Mouse (Mus musculus) forebrain, embryonic 14.5 days (tissue): ENCODE measurements around the gene Wdr78. TPM values are rescaled to one million over a fixed set of nuclear protein-coding genes. Genes with fewer than 3 reads are reported as not detected.

Experiments used
- ATAC-seq: fragments of 200-750 bp; cut with Nextera tagmentation; 2 replicates; pipeline ENCODE4 v1.8.0; 2017; ENCODE audit warnings: mild to moderate bottlenecking, moderate library complexity
- DNase-seq: peaks from one replicate; pipeline ENCODE4 v3.0.0-alpha.2; 2015; ENCODE audit warnings: low spot score
- H3K27ac ChIP-seq: fragments of 300-500 bp; sonication (generic); 2 replicates; pipeline ENCODE4 v1.5.1; 2014; ENCODE audit warnings: low read depth, mild to moderate bottlenecking, control low read depth, low read length, moderate library complexity
- H3K27me3 ChIP-seq: fragments of 300-500 bp; sonication (generic); replicated peaks from 2 replicates; pipeline ENCODE4 v1.6.1; 2014; ENCODE audit warnings: low read length, control low read depth, mixed read lengths; ENCODE audit not compliant: control insufficient read depth, insufficient read depth
- H3K36me3 ChIP-seq: fragments of 300-500 bp; sonication (generic); 2 replicates; pipeline ENCODE4 v1.6.1; 2014; ENCODE audit warnings: low read length, control low read depth; ENCODE audit not compliant: control insufficient read depth, insufficient read depth
- H3K4me1 ChIP-seq: fragments of 300-500 bp; sonication (generic); 2 replicates; pipeline ENCODE4 v1.6.1; 2014; ENCODE audit warnings: antibody characterized with exemption, low read length, control low read depth; ENCODE audit not compliant: control insufficient read depth, insufficient read depth
- H3K4me2 ChIP-seq: fragments of 300-500 bp; sonication (generic); 2 replicates; pipeline ENCODE4 v1.6.1; 2014; ENCODE audit warnings: mild to moderate bottlenecking, control low read depth, low read length
- H3K4me3 ChIP-seq: fragments of 300-500 bp; sonication (generic); 2 replicates; pipeline ENCODE4 v1.5.1; 2014; ENCODE audit warnings: low read depth, low read length, control low read depth
- H3K9ac ChIP-seq: fragments of 300-500 bp; sonication (generic); 2 replicates; pipeline ENCODE4 v1.6.1; 2014; ENCODE audit warnings: mild to moderate bottlenecking, low read length, control low read depth, moderate library complexity
- H3K9me3 ChIP-seq: fragments of 300-500 bp; sonication (generic); replicated peaks from 2 replicates; pipeline ENCODE4 v1.6.1; 2016; ENCODE audit warnings: low read length, control low read depth, mixed read lengths; ENCODE audit not compliant: control insufficient read depth
- WGBS: fragments of 180-500 bp; shearing (Covaris S2); extraction: QIAGEN DNeasy Blood & Tissue Kit; methylation state at CpG from one replicate; pipeline ENCODE4 v1.1.7; 2014; 5-methylcytosine and 5-hydroxymethylcytosine counted together
- polyA plus RNA-seq: library from polyadenylated mRNA; unstranded; fragments of >200 nt; fragmentation: Nextera tagmentation; extraction: Ambion mirVana; gene quantifications from 2 replicates; pipeline ENCODE4 v1.2.1, GENCODE M21; 2014

Wdr78 gene
- polyA plus RNA-seq, 1 experiment from 2014 or later: 3.4 TPM

DNA sequence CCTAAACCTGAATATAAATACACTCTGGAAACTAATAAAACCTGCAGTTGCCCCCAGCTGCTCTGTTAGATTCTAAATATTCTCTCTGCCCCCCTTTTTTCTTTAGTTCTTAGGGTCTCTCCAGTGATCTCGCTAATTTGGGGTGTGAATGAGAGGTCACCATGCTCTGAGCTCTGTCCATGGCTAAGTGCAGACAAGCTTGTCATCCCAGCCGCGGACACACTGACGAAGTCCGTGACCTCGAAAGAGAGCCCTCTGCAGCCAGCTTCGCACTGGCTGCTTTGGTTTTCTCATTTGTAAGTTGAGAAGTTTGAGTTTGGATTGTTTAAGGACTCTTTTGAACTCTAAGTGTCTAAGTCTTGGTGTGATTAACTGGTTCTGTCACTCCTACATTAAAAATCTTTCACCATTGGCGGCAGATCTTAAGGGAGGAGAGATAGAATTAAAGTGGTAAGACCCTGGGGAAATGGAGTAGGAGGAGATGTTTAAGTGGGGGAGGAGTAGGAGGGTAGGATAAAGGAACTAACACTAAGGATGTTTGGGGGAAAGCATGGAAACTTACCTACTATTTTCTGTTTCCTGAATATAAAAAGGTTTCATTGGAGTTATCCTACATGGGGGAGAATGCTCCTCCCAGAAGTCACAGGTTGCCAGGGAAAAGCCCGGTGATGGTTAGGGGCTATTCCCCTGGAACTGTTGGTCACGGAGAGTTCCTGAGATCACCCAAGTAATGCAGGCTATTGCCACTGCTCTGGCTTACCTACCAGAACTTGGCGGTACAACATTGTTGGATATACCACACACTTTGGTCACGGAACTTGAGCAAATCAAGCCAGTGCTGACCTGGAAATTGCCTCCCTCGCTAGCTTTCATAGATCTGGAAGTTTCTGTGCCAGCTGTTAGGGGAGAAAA lies 85.9 kb downstream of the Wdr78 start:
- DNase-seq (no peak), ATAC-seq (no peak)
- Histone ChIP-seq H3K4me3 (no peak overlapping the region), H3K9me3 (no peaks in the 10 kb centered on the region), H3K36me3 (no peaks in the 10 kb centered on the region), H3K27ac (no peak overlapping the region), H3K27me3 (no peaks in the 10 kb centered on the region), H3K4me1 (no peaks in the 10 kb centered on the region), H3K9ac (no peak overlapping the region), H3K4me2 (no peak overlapping the region)
- 84% methylated on average over 13 of the region's 13 CpGs for WGBS

GRCm38 (mm10) chr4:103027745-103028144 lies 86.6 kb downstream of the Wdr78 start:
- ATAC-seq: no peak
- WGBS: 88% methylated on average over 7 of the region's 7 CpGs
- no peaks in the 10 kb centered on the region for H3K27me3 ChIP-seq
- no peaks in the 10 kb centered on the region for H3K36me3 ChIP-seq
- H3K4me2 ChIP-seq: no peak overlapping the region
- H3K4me3 ChIP-seq: no peak overlapping the region
- no peak overlapping the region for H3K9ac ChIP-seq
- no peak overlapping the region for H3K27ac ChIP-seq
- H3K9me3 ChIP-seq: no peaks in the 10 kb centered on the region
- no peaks in the 10 kb centered on the region for H3K4me1 ChIP-seq
- DNase-seq: no peak

GRCm38 (mm10) chr4:103026621-103027020 lies 87.7 kb downstream of the Wdr78 start, which contains the start of gene Insl5:
Gene Insl5 (minus strand): TSS chr4:103026842.
- H3K4me1 ChIP-seq: no peaks in the 10 kb centered on the region
- DNase-seq (no peak), ATAC-seq (no peak)
- no peak within 1 kb of the TSS for H3K9ac ChIP-seq
- H3K27ac ChIP-seq: no peak within 1 kb of the TSS
- no peaks in the 10 kb centered on the region for H3K27me3 ChIP-seq
- H3K4me3 ChIP-seq: no peak within 1 kb of the TSS
- WGBS: 97% methylated on average over 4 of the region's 4 CpGs
- H3K9me3 ChIP-seq: no peaks in the 10 kb centered on the region
- no peak within 1 kb of the TSS for H3K4me2 ChIP-seq
- no peaks in the 10 kb centered on the region for H3K36me3 ChIP-seq

DNA sequence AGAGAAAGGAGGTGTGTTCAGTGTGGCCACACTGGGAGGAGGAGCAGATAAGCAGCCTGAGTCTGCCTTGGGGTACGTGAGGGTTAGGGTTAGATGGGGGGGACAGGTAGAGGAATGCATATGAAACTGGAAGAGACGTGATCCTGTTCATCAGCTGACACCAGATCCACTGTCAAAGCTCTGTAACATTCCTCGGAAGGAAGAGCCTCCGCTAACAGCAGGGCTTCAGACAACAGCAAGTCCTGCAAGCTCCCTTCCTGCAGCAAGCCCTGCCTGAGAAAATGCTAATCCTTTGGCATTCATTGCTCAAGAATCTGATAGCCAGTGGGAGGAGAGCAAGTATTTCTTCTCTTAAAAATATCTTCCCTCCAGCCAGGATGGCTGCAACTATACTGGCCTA lies 100.9 kb downstream of the Wdr78 start:
- 4% methylated on average over 4 of the region's 4 CpGs for WGBS
- Histone ChIP-seq H3K9me3 (no peaks in the 10 kb centered on the region), H3K4me2 (no peak overlapping the region), H3K27me3 (no peaks in the 10 kb centered on the region), H3K4me1 (no peaks in the 10 kb centered on the region), H3K4me3 (no peak overlapping the region), H3K9ac (no peak overlapping the region), H3K27ac (no peak overlapping the region), H3K36me3 (no peaks in the 10 kb centered on the region)
- peak; percentile 7 for DNase-seq
- ATAC-seq: no peak

DNA sequence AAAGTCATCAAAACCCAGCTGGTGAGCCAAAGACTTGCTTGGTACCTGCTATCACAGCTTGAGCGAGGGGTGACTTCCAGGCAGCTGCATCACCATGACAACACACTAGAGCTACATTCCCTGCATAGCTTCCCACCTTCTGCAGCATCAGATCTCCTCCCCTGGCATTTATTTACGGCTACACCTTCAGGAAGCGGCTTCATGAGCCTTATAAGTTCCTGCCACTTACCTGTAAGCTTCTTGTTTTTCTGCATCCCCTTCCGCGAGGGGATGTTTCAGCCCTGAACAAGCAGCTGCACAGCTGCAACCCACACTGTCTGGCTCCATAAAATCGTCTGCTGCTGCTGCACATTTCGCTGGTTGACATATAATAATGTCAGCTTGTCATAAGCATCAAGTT lies 102.5 kb downstream of the Wdr78 start:
- 41% methylated on average over 7 of the region's 7 CpGs for WGBS
- Histone ChIP-seq H3K4me2 (no peak overlapping the region), H3K27me3 (no peaks in the 10 kb centered on the region), H3K27ac (peak overlapping the region; percentile 24; the same call in 1 of the 2 replicates), H3K4me3 (no peak overlapping the region), H3K9ac (no peak overlapping the region), H3K9me3 (no peaks in the 10 kb centered on the region), H3K36me3 (no peaks in the 10 kb centered on the region), H3K4me1 (peaks cover 2% of the 10 kb centered on the region; the same call in 1 of the 2 replicates)
- ATAC-seq (peak; percentile 76), DNase-seq (peak; percentile 58)

- Histone ChIP-seq H3K27me3 (no peaks in the 10 kb centered on the region), H3K4me1 (peaks cover 5% of the 10 kb centered on the region; the same call in 1 of the 2 replicates), H3K9ac (no peak overlapping the region), H3K9me3 (no peaks in the 10 kb centered on the region), H3K4me2 (no peak overlapping the region), H3K4me3 (no peak overlapping the region), H3K36me3 (no peaks in the 10 kb centered on the region), H3K27ac (no peak overlapping the region)
- ATAC-seq (no peak), DNase-seq (no peak)
- 96% methylated on average over 4 of the region's 4 CpGs for WGBS
These were observed 103.6 kb downstream of the Wdr78 start for GRCm38 (mm10) chr4:103010734-103011133.

DNA sequence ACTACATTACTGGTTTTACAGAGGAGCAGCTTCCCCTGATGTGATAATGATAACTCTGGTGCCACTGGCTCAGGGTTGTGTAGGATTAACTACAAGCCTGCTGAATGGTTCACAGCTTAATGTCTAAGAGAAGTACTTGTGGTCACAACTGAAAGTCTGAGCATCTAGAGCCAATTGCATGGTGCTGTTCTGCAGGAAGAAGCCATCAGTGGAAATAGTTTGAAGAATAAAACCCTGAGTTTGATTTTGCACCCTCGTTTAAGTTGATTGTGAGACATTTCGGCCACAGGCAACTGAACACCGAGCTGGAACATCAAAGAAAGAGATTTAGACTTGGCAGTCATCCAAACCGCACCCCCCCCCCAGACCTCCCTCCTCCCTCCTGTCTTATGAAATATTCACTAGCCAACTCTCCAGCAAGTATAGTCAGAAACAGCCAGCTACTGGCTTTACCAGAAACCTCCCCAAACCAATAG lies 107.4 kb downstream of the Wdr78 start:
- Histone ChIP-seq H3K27me3 (no peaks in the 10 kb centered on the region), H3K4me1 (peaks cover 5% of the 10 kb centered on the region; the same call in 1 of the 2 replicates), H3K4me3 (no peak overlapping the region), H3K9me3 (no peaks in the 10 kb centered on the region), H3K4me2 (no peak overlapping the region), H3K27ac (no peak overlapping the region), H3K36me3 (no peaks in the 10 kb centered on the region), H3K9ac (no peak overlapping the region)
- DNase-seq: peak; percentile 65
- WGBS: 15% methylated on average over 4 of the region's 4 CpGs
- peak; percentile 61 for ATAC-seq

GRCm38 (mm10) chr4:103006266-103006665 lies 108.1 kb downstream of the Wdr78 start:
- no peaks in the 10 kb centered on the region for H3K27me3 ChIP-seq
- H3K4me2 ChIP-seq: no peak overlapping the region
- WGBS: 82% methylated on average over 5 of the region's 5 CpGs
- H3K36me3 ChIP-seq: no peaks in the 10 kb centered on the region
- H3K4me1 ChIP-seq: peaks cover 5% of the 10 kb centered on the region; the same call in 1 of the 2 replicates
- no peak overlapping the region for H3K4me3 ChIP-seq
- no peak overlapping the region for H3K27ac ChIP-seq
- H3K9ac ChIP-seq: no peak overlapping the region
- ATAC-seq: no peak
- no peak for DNase-seq
- no peaks in the 10 kb centered on the region for H3K9me3 ChIP-seq
